Mouse (Mus musculus) NIH3T3 (cell line): Measurements from ENCODE around the gene Spr.

Experiments
- DNase-seq: peaks from one replicate; pipeline ENCODE4 v3.0.0-alpha.2; 2012; ENCODE audit warnings: low read depth

The Spr gene

DNA sequence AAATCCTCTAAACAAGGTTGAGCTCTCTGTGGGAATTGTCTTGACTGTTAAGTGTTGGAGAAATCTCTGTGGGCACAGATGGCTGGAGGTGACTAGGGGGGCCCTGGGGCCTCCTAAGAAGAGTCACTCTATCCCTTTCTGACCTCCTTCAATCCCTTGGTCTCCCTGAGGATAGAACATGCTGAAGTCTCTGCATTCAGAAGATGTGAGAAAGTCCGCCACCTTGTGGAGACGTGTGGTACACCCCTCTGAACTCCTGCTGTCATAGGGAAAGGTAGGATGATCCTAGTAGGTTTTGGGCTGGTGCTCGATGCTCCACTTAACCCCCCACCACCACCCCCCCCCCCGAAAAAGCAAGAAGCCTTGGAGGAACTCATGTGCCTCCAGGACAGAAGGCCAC lies 5.9 kb downstream of the Spr start:
- DNase-seq = peak; percentile 83

DNA sequence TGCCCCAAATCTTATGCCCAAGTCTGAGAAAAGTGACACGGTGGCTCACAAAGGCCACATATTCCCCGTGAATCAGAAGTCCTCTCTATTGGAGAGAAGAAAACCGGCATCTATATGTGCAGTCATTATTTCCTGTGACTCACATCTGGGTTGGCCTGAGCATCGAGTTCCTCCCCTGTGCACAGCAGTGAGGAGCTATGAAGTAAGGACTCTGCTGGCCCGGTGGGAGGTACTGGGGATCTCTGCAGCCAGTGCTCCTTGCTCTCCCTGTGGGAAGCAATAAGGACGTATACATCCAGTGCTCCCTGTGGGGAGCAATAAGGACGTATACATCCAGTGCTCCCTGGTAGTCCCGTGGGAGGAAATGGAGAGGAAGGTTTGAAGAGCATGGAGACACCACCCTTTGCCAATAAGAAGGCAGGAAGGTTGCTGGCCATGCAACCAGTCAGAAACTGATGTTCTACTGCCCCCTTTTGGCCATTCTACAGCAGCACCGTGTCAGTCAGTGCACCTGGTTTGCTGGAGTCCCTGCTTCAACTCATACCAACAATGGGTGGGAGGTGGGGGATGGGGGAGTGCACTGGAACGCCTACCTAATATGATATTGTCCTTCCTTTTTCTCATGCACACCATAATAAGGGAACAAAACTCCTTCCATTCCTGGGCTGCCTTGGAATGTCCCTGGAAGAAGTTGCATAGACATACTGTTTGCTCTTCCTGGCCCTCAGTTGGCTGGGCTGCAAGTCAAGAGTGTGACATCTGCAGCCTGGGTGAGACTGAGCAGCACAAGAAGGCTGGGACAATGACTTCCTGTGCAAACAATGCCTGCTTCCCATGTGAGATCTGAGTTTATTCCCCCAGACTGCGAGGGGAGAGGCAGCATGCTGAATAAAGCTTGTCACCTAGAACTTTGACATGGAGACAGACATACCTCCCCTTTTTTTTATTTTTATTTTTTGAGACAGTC lies 19.7 kb downstream of the Spr start:
- DNase-seq = peak; percentile 86

DNA sequence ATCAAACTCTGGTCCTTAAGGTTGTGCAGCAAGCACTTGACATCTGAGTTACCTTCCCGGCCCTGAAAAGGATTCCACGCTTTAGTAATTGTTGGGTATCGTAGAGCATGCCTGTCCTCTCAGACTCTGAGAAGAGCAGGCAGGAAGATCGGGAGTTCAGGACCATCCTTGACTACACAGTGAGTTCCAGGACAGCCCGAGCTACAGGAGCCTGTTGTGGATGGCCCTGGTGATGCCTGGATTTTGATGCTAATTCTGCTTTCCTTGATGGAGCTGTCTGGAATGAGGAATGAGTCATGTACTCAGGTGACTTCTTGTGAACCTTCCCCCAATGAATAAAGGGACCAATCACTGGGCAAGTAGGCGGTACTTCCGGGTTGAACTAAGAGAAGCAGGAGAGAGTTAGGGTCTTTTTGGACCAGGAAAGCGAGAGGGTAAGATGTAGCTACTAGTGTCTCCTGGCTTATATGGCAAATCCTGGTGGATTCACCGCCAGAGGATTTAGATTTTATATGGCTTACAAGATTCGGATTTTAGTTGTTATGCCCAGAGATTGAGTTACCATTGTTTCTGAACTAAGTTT lies 32.4 kb downstream of the Spr start:
- no peak for DNase-seq

DNA sequence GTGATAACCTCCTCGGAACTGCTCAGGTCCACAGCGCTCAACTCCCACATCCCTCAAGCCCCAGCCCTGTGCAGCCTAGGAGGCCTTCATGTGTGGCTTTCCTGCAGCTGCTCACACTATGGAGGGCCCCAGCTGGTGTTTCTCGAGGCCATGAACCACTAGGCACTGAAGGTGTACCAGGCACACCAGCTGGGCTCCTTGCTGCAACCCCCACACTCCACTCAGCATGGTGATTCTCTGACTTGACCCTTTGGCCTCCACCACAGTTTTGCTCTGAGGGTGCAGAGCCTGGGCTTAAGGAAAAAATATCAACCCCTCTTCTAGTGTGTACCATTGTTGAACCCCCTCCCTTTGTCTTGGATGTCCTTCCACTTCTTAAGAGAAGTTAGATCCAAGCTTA lies 34.2 kb downstream of the Spr start:
- DNase-seq = no peak

DNA sequence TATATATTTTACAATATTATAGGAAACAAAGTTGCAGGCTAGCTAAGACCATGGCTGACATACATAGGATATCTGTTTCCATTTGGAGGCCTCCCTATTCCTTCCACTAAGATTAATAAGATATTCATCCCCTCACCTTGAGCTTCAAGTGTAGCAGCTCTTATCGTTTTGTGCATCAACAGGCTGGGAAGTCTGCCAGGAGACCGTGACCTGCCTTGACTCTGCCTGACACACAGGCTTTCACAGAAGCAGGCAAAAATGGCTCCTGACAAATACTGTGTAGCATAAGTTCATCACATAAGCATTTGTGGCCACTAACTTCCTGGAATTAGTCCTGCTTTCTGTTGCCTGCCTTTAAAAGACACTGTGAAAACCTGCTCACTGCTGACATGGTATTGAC lies 41.1 kb downstream of the Spr start:
- no peak for DNase-seq

DNA sequence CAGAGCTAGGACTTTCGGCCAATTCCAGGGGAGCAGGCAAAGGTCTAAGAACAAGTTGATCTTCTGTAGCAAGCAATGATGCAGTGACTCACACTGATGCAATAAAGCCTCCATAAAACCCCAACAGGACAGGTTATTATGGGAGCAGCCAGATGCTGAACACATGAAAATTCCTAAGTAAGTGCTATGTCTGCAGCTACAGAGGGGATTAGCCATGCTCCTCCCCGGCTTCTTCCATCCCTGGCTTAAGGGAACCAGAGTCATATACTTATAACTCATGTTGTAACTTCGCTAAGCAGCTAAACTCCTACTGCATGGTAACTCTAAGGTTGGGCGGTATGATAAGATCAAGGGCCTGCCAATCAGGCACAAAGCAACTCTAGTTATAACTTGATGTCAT lies 50.1 kb downstream of the Spr start:
- peak; percentile 58 for DNase-seq

DNA sequence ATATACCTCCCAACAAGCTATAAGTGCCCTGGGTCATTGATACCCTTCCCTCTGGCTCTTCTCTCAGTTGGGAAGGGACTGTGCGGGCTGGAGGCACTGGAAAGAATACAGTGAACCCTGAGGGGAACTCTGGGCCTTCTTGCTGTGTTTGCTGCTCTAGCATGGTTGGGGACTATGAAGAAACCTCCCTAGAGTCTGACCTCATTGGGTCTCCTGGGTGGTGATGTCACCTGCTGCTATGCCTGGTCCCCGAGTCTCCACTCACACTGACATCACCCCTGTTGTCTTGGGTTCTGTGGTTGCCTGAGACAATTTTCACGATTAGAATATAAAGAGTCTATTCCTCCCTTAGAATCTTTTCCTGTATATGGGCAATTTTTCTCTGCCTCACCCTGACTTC lies 50.9 kb downstream of the Spr start:
- no peak for DNase-seq
